Mouse (Mus musculus) thymus, postnatal 10 days (tissue): ENCODE results near the gene Trmt2b.
"Not testable (repeated sequence)": the region's sequence is repeated elsewhere in the genome, so short reads cannot be mapped to it uniquely, and the experiment has no call there.

Experiments used
- DNase-seq, 2 experiments: peaks; one replicate each; pipeline ENCODE4 v3.0.0; 2021; ENCODE audit warnings: low spot score in 2 of 2

Trmt2b gene

DNA sequence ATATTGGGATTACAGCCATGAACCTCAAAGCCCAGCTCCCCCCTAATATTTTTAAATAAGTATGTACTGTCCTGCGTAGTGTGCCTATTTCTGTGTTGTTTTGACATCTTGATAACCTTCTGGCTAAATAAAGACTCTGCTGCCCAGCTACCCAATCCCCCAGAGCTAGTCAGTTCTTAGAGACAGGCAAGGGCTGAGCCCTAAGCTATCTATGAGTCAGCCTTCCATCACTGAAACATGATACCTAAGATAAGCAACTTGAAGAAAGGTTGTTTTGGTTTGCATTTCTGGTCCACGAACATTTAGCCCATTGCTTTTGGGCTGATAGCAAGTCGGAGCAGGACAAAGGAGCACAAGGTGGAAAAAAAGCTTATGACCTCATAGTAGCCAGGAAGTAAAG lies 56.2 kb downstream of the Trmt2b start:
- DNase-seq = no peak

DNA sequence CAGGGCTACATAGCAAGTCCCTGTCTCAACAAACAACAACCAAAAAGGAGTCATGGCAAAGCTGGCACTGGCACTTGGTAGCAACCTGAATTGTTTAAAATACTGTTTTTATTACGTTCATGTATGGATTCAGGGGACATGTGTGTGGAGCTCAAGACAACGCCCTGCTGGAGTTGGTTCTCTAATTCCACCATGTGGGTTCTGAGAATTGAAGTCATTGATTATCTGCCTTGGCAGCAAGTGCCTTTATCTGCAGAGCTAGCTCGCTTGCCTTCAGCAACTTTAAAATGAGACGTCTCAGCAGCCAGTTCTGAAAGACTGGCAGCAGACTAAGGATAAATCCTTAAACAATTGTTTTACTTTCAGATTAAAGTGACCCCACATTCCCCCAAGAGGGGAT lies 58.6 kb downstream of the Trmt2b start:
- no peak for DNase-seq

DNA sequence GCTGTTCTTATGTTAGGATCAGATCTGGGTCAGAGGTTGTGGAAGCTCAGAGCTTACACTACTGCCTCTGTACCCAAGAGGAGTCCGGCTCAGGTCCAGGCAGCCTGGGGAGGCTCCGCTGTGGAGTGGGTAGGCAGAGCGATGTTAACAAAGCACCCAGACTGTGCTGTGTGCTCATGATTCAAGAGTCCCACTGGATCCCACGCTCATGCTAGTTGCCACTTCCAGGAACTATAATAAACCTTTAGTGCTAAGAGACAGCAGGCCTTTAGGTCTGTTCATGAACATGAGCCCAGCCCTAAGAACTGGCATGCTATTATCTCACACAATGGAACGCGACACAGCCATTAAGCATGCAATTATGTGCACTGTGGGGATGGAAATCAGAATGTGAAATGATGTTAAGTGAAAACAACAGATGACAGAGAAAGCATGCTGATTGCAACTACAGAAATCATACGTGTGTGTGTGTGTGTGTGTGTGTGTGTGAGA lies 65.6 kb downstream of the Trmt2b start:
- no peak for DNase-seq

DNA sequence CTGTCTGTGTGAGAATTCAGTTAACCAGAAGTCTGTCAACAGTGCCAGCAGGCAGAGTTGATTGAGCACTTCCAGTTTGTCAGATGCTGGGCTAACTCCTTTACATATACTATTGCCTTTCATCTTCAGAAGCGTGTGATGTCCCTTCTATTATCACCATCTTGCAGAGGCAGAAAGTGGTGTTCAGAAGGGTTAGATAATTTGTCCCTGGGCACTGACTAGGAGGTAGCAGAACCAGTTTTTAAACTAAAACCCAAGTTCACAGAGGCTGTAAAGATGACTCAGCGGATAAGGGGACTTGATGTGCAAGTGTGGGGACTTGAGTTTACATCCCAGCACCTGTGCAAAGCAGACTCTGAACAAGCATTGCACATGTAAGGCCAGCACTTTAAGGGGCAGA lies 68.3 kb downstream of the Trmt2b start:
- no peak for DNase-seq

DNA sequence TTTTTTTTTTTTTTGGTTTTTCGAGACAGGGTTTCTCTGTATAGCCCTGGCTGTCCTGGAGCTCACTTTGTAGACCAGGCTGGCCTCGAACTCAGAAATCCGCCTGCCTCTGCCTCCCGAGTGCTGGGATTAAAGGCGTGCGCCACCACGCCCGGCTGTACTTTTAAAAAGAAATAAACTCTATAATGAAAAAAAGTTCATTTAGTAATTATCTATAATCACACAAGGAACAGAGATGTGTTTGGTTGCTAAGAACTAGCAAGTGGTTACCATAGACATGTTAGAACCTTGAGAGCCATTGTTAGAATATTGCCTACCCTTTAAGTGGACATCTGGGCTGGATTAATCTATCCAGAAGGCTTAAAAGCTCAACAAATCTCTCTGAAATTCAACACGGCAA lies 89.6 kb downstream of the Trmt2b start, which contains the start of gene Arl13a:
Gene Arl13a (plus strand): TSS at position 301 of the 400 bp plus-strand sequence.
- DNase-seq = not testable (repeated sequence)

DNA sequence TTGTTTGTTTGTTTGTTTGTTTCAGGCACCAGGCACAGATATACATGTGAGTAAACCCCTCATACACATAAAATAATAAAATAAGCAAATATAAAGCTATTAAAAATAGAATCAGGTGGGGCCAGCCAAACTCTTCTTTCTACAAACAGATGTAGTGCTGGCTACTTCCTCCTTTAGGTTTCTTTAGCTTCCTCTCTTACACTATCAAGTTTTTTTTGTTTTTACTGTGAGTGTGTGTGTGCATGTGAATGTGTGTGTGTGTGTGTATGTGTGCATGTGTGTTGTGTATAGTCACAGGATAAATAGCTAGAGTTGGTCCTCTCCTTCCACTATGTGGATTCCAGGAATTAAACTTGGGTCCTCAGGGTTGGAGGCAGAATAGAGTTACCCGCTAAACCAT lies 102.1 kb downstream of the Trmt2b start:
- no peak for DNase-seq
